Comparison of ENCODE assay signal across 19 mouse cellular contexts in the genomic region with DNA sequence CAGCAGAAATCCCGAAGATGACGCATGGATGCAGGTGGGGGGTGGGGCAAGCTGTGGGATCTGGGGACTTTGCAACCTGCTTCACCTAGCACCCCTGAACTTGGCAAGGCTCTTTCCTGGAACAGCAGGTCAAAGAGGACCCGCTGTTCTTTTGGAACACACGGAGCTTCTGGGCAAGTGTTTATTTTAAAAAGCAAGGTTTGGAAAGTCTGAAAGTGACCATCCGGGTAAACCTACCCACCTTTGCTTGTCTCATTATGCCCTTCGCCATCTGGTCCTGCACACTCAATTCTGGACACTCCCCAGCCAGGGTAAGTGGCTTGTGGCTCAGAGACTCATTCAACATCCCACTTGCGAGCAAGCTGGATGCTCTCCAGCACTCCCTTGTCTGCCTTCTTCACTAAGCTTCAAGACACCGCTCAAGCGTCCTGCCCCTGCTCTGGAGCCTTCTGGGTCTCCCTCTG. TPM values are rescaled to one million over a fixed set of nuclear protein-coding genes. Genes with fewer than 3 reads are reported as not detected.
DNase-seq lines count a peak whose midpoint lies in the region; ATAC-seq lines count a peak whose summit lies in the region.
"Had no signal": no experiment of that assay in that cellular context is flagged by ENCODE, and none has a peak within 500 bp of the region (broad histone marks: within the 10 kb centered on the region; RNA-seq: fewer than 3 reads in every experiment).

No protein-coding gene starts in this region.

- 81% methylated on average over 9 of the region's 9 CpGs for WGBS in liver, embryonic 12.5 days (ENCODE audit: insufficient replicate concordance)
- 96% methylated on average over 9 of the region's 9 CpGs for WGBS in macrophage (ENCODE audit: missing documents)

- peaks cover 99% of the 10 kb centered on the region for H3K79me2 ChIP-seq in macrophage (ENCODE audit: inconsistent target)

- H3K9ac ChIP-seq in liver, embryonic 12.5 days = no peak overlapping the region
- H3K9ac ChIP-seq: heart, embryonic 12.5 days; neural tube, embryonic 15.5 days had no signal

- no peak for DNase-seq in liver
- DNase-seq in brain, adult 2 months (ENCODE audit: low read depth, low spot score) = peak; percentile 84
- peak; percentile 60 for DNase-seq in cerebellum, adult 8-10 months
- DNase-seq in spleen, adult 12 weeks (ENCODE audit: low spot score) = no peak
- no peak for DNase-seq in adrenal gland, postnatal 14 days
- DNase-seq: B cell, adult 2 months; kidney, adult 9 months; kidney, postnatal 36 days; right cerebral cortex, postnatal 4 days; thymus, postnatal 36 days had no signal

- H3K4me1 ChIP-seq in liver, embryonic 12.5 days = peaks cover 80% of the 10 kb centered on the region

- H3K4me3 ChIP-seq in liver, embryonic 12.5 days = no peak overlapping the region
- no peak overlapping the region for H3K4me3 ChIP-seq in macrophage (ENCODE audit: inconsistent target)
- H3K4me3 ChIP-seq: erythroblast, embryonic 14.5 days; heart, embryonic 12.5 days; myocyte; neural tube, embryonic 15.5 days had no signal

- no peaks in the 10 kb centered on the region; the same call in 1 of the 2 replicates for H3K36me3 ChIP-seq in liver, embryonic 12.5 days
- H3K36me3 ChIP-seq in macrophage (ENCODE audit: inconsistent target) = no peaks in the 10 kb centered on the region
- H3K36me3 ChIP-seq: heart, embryonic 12.5 days; neural tube, embryonic 15.5 days had no signal

- H3K27ac ChIP-seq in liver, embryonic 12.5 days = peak overlapping the region; percentile 97
- peak overlapping the region; percentile 56 for H3K27ac ChIP-seq in macrophage
- H3K27ac ChIP-seq: neural tube, embryonic 15.5 days had no signal

- no peaks in the 10 kb centered on the region for H3K9me3 ChIP-seq in liver, embryonic 12.5 days (replicated peaks)
- H3K9me3 ChIP-seq: heart, embryonic 12.5 days; neural tube, embryonic 15.5 days had no signal

- no peak for ATAC-seq in liver, embryonic 12.5 days
- ATAC-seq: forebrain, embryonic 16.5 days; inflammation-experienced regulatory T-cells, adult 6 months had no signal

- H3K27me3 ChIP-seq in liver, embryonic 12.5 days (replicated peaks) = no peaks in the 10 kb centered on the region
- H3K27me3 ChIP-seq: heart, embryonic 12.5 days; neural tube, embryonic 15.5 days had no signal

- no peak overlapping the region for H3K4me2 ChIP-seq in liver, embryonic 12.5 days
- H3K4me2 ChIP-seq: heart, embryonic 12.5 days; midbrain, embryonic 11.5 days; neural tube, embryonic 15.5 days had no signal

RNA-seq across cellular contexts. Expression of a gene that starts 10.5 kb away (rescaled TPM):
- polyA plus RNA-seq in liver, embryonic 12.5 days (2016; fragmentation: Nextera tagmentation; extraction: Ambion mirVana) = 3.9 and 4.4 TPM in 2 replicates
- 100 to 1,000 TPM in 19 of 26 experiments, 10 to 100 TPM in 7; 52.3 to 498 (median 189) TPM for total RNA-seq in macrophage (2018; cell fraction: chromatin; rRNA removed)
- 100 to 1,000 TPM in 13 of 26 experiments, 10 to 100 TPM in 13; 46.6 to 206 (median 101) TPM for total RNA-seq in macrophage (2018; cell fraction: cytosol; rRNA removed)
- total RNA-seq in macrophage (2018; cell fraction: nucleus; rRNA removed) = 100 to 1,000 TPM in 22 of 26 experiments, 10 to 100 TPM in 4; 64.0 to 351 (median 144) TPM
- polyA plus RNA-seq in macrophage (2018) = 55.1 to 117 TPM (median 105 TPM) in 3 replicates
- 4.1 and 4.2 TPM in 2 replicates for total RNA-seq in adrenal gland, postnatal 14 days (2021)
- polyA plus RNA-seq: myocyte had no signal

Comparison
In these comparisons a context has a peak if more than half of its experiments do, and no peak if none do; other contexts are left out.
1. DNase-seq: peak in brain, adult 2 months (single experiment) and cerebellum, adult 8-10 months (single experiment); none in liver (single experiment), spleen, adult 12 weeks (single experiment) and adrenal gland, postnatal 14 days (single experiment).
2. RNA of a gene that starts 10.5 kb away (polyA plus RNA-seq): 55.1 to 117 TPM in macrophage; 3.9 to 4.4 TPM in liver, embryonic 12.5 days; every median in the first group is over 10 times any median in the second.